In the genomic region with DNA sequence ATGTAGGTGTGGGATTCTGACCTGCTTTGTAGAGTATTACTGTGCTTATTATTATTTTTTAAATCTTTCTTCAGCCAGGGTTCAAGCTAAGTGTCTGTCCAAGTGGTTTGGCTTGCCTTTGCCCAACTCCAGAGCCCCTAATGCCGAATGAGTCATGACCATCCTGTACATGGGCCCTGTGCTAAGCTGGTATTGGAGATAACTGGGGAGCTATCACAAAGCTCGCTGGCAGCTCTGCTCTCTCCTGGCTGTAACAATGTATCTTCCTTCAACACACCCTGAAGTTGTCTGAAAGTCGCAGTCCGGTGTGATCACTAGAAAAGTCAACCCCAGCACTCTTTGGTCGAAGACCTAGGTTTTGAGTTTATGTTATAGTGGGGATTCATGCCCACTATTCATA, we compare ENCODE assay signal across 22 mouse cellular contexts.
A peak's percentile ranks its signal among the peaks of the same experiment; 100 is the strongest.
DNase-seq lines count a peak whose midpoint lies in the region; ATAC-seq and TF ChIP-seq lines count a peak whose summit lies in the region.
"Had no signal": no experiment of that assay in that cellular context is flagged by ENCODE, and none has a peak within 500 bp of the region (broad histone marks: within the 10 kb centered on the region; RNA-seq: fewer than 3 reads in every experiment).

No protein-coding gene starts in this region.

- H3K36me3 ChIP-seq in MEL (ENCODE audit: control insufficient read depth in 1 of 2, insufficient read depth in 2 of 2, low read length in 2 of 2): peaks cover 0 to 52% of the 10 kb centered on the region in 2 experiments; a peak in 2 of 4 replicates
- H3K36me3 ChIP-seq in liver, embryonic 13.5 days: no peaks in the 10 kb centered on the region
- H3K36me3 ChIP-seq: embryonic facial prominence, embryonic 10.5 days; forebrain, embryonic 10.5 days; heart, embryonic 15.5 days; hindbrain, embryonic 13.5 days had no signal

- no peak for TF ChIP-seq CTCF in MEL (IDR thresholded peaks at IDR 0.05 in 2 of 3, conservative IDR thresholded peaks at IDR 0.05 in 1 of 3; ENCODE audit: control insufficient read depth in 1 of 3, insufficient read depth in 1 of 3, low read depth in 2 of 3, low read length in 3 of 3, poor library complexity in 1 of 3, severe bottlenecking in 1 of 3)

- H3K9me3 ChIP-seq in MEL (replicated peaks; ENCODE audit: insufficient read depth, low read length): no peaks in the 10 kb centered on the region
- no peaks in the 10 kb centered on the region for H3K9me3 ChIP-seq in liver, embryonic 13.5 days (replicated peaks)
- H3K9me3 ChIP-seq: embryonic facial prominence, embryonic 10.5 days; forebrain, embryonic 10.5 days; heart, embryonic 15.5 days; hindbrain, embryonic 13.5 days had no signal

- 46% methylated on average over 5 of the region's 5 CpGs for WGBS in liver, embryonic 13.5 days (ENCODE audit: insufficient replicate concordance)

- no peaks in the 10 kb centered on the region for H3K79me2 ChIP-seq in MEL (ENCODE audit: control insufficient read depth, insufficient read depth, low read length, poor library complexity)

- no peak for TF ChIP-seq POLR2A in MEL (IDR thresholded peaks at IDR 0.05; ENCODE audit: control insufficient read depth in 1 of 2, insufficient read depth in 1 of 2, low read depth in 1 of 2, low read length in 2 of 2, poor library complexity in 1 of 2)

- no peak overlapping the region for H3K4me2 ChIP-seq in liver, embryonic 13.5 days
- H3K4me2 ChIP-seq: heart, embryonic 11.5 days; heart, embryonic 15.5 days; hindbrain, embryonic 13.5 days had no signal

- TF ChIP-seq RAD21 in MEL (IDR thresholded peaks at IDR 0.05; ENCODE audit: low read depth, low read length): no peak

- peak; percentile 87 to 91 for TF ChIP-seq EP300 in MEL (IDR thresholded peaks at IDR 0.05; ENCODE audit: low read depth in 1 of 2, low read length in 2 of 2)

- H3K4me1 ChIP-seq in MEL (ENCODE audit: control insufficient read depth in 1 of 2, insufficient read depth in 2 of 2, low read length in 2 of 2): peaks cover 42 to 49% of the 10 kb centered on the region in 2 experiments
- H3K4me1 ChIP-seq in liver, embryonic 13.5 days (replicated peaks): 0 out of 2 replicates have a peak, but pooled peaks cover 3% of the 10 kb centered on the region
- H3K4me1 ChIP-seq: forebrain, embryonic 10.5 days; heart, embryonic 15.5 days; hindbrain, embryonic 13.5 days had no signal

- DNase-seq in MEL (ENCODE audit: low read depth, low spot score) (peak; percentile 79), MEL-GATA-1-ER (ENCODE audit: extremely low read depth, low read depth) (peak; percentile 48)
- DNase-seq in liver, embryonic 13.5 days: no peak
- DNase-seq in B cell, adult 2 months: no peak
- no peak for DNase-seq in right cerebral cortex, adult 2 months (ENCODE audit: low spot score in 2 of 2)
- DNase-seq: adrenal gland, adult 2 months; adrenal gland, postnatal 25 days; cerebellum, adult 18-20 months; cerebellum, adult 9-11 months; cerebellum, postnatal 36 days; gastrocnemius, postnatal 14 days; heart, adult 2 months; heart, postnatal 14 days had no signal

- peak overlapping the region in 1 of 2 experiments; percentile 30; a peak in 1 of 4 replicates for H3K4me3 ChIP-seq in MEL (ENCODE audit: control insufficient read depth in 1 of 2, insufficient read depth in 1 of 2, low read depth in 2 of 2, low read length in 2 of 2)
- H3K4me3 ChIP-seq in liver, embryonic 13.5 days (replicated peaks): no peak overlapping the region
- H3K4me3 ChIP-seq: embryonic facial prominence, embryonic 10.5 days; forebrain, embryonic 10.5 days; heart, adult 2 months; heart, embryonic 15.5 days; hindbrain, embryonic 13.5 days had no signal

- H3K27me3 ChIP-seq in MEL (ENCODE audit: control insufficient read depth in 1 of 2, insufficient read depth in 2 of 2, low read length in 2 of 2): no peaks in the 10 kb centered on the region
- H3K27me3 ChIP-seq in liver, embryonic 13.5 days: no peaks in the 10 kb centered on the region
- H3K27me3 ChIP-seq: heart, embryonic 15.5 days; hindbrain, embryonic 13.5 days had no signal

- H3K27ac ChIP-seq in MEL (ENCODE audit: control insufficient read depth, low read depth, low read length): peak overlapping the region; percentile 69
- H3K27ac ChIP-seq in liver, embryonic 13.5 days: no peak overlapping the region
- H3K27ac ChIP-seq: embryonic facial prominence, embryonic 10.5 days; forebrain, embryonic 10.5 days; heart, adult 2 months; heart, embryonic 15.5 days; hindbrain, embryonic 13.5 days; hindbrain, postnatal 0 days had no signal

- H3K9ac ChIP-seq in MEL (ENCODE audit: control insufficient read depth, low read depth, low read length, poor library complexity, severe bottlenecking): no peak overlapping the region
- H3K9ac ChIP-seq in liver, embryonic 13.5 days: no peak overlapping the region; the same call in 1 of the 2 replicates
- H3K9ac ChIP-seq: heart, embryonic 15.5 days; hindbrain, embryonic 13.5 days had no signal

- peak; percentile 67 for ATAC-seq in liver, embryonic 13.5 days (ENCODE audit: low read depth)
- ATAC-seq in megakaryocyte progenitor cell, adult 5-6 weeks (replicated peaks; ENCODE audit: poor library complexity): peak; percentile 84
- no peak for ATAC-seq in CD4-positive, CD25-positive, alpha-beta regulatory T cell, adult 4 months
- ATAC-seq: forebrain, embryonic 16.5 days; hindbrain, postnatal 0 days had no signal

TF ChIP-seq in MEL, 35 proteins besides CTCF, POLR2A, EP300 and RAD21:
- TF ChIP-seq KAT2A (conservative IDR thresholded peaks at IDR 0.05; ENCODE audit: low read depth, low read length) (no peak), GATA1 (IDR thresholded peaks at IDR 0.05; ENCODE audit: low read depth, low read length) (peak; percentile 79), ZNF384 (IDR thresholded peaks at IDR 0.05; ENCODE audit: low read depth, low read length) (no peak), TCF12 (IDR thresholded peaks at IDR 0.05; ENCODE audit: low read depth, low read length) (peak; percentile 89), RCOR1 (IDR thresholded peaks at IDR 0.05; ENCODE audit: low read depth, low read length) (peak; percentile 63; the same call in 1 of the 2 replicates), JUND (IDR thresholded peaks at IDR 0.05; ENCODE audit: low read depth, low read length) (peak; percentile 65), ETS1 (IDR thresholded peaks at IDR 0.05; ENCODE audit: low read depth, low read length) (peak; percentile 51; the same call in 1 of the 2 replicates), TAL1 (IDR thresholded peaks at IDR 0.05; ENCODE audit: low read length) (peak; percentile 89), USF1 (IDR thresholded peaks at IDR 0.05; ENCODE audit: low read depth, low read length) (no peak), CHD2 (IDR thresholded peaks at IDR 0.05; ENCODE audit: low read length) (no peak)
TF ChIP-seq in MEL: peak in this region for 6.

Comparison
In these comparisons a context has a peak if more than half of its experiments do, and no peak if none do; other contexts are left out.
1. DNase-seq: peak in MEL (single experiment) and MEL-GATA-1-ER (single experiment); none in liver, embryonic 13.5 days (single experiment), B cell, adult 2 months (0 of 2) and right cerebral cortex, adult 2 months (0 of 2).